Mouse (Mus musculus): ENCODE results near the gene Nckap5.

The Nckap5 gene

GRCm38 (mm10) chr1:126473044-126473443, 357.6 kb downstream of the Nckap5 start:
- no peak for DNase-seq (ENCODE audit: low read depth, low spot score)

DNA sequence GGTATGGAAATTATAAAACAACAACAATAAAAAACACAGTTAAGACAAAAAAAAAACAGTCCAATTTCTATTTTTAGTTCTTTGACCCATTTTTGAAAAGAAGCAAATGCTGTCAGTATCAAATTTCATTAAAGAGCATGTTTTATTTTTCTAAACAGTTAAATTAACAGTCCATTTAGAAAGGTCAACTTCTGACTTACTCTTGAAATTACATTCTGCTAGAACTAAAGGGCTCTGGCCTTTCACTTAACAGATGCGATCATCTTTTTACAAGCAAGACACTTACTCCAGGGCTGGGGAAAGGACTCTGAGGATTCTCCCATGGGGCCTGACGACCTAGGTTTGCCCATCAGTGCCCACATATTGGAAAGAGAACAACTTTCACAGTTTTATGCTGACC, 359.2 kb downstream of the Nckap5 start:
- no peak for DNase-seq (ENCODE audit: low read depth, low spot score)

- no peak for DNase-seq (ENCODE audit: low read depth, low spot score)
Measured at GRCm38 (mm10) chr1:126470883-126471282, 359.7 kb downstream of the Nckap5 start.

DNA sequence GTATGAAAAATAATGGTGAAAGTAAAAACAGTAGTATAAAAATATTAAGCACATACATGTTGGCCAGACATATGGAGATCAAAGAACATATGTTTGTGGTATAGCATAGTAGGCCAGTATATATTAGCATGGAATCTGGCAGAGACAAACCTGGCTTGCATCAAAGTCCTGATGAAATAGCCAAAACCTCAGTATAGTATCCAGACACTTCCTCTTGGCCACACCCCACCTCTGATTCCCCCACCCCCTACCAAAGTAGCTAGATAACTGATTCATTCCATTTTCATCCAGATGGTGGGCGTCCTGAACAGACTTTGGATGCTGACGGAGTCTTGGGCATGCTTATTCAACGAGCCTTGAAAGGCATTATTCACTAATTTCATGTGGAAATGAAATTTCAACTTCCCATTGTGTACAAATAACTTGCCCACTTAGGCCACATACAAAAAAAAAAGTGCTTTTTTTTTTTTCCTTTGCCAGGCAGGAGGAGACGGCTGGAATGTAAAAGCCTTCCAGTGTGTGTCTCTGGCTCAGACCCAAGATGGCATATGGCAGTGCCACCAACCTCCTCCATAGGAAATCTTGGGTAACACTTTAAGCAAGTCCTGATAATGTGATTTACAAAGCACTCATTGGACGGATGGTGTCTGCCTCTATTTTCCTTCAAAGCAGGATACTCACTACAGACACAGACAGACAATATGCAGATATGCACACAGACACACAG, 360.6 kb downstream of the Nckap5 start:
- no peak for DNase-seq (ENCODE audit: low read depth, low spot score)

GRCm38 (mm10) chr1:126461527-126462354, 368.9 kb downstream of the Nckap5 start:
- no peak for DNase-seq (ENCODE audit: low read depth, low spot score)

- no peak for DNase-seq (ENCODE audit: low read depth, low spot score)
Measured at GRCm38 (mm10) chr1:126457739-126458138, 372.9 kb downstream of the Nckap5 start.

DNA sequence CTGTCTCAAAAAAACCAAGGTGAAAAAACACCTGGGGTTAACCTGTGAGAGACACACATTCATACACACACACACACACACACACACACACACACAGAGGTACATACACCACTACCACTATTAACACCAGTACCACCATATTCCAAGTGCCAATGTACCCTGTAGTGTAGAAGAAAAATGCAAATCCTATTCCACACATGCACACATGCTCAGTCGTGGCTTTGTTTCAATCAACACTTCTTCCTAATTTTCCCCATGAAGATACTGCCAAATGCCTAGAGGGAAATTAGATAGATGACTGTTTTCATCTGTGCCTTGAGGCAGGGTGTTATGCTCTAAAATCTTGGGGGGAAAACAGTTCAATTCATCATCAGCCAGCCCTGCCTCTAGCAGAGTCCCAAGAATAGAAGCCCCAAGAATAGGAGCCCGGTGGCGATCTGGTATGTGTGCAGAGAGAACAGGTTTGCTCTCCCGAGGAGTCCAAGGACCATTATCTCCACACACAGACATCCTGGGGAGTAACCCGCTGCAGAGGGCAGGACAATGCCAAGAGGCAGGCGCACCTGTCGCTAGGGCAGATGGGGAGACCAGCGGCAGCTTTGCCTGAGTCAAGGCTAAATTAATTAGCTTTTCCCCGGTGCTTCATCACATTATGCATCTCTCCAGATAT, 376.0 kb downstream of the Nckap5 start:
- DNase-seq (ENCODE audit: low read depth, low spot score), result no peak

DNA sequence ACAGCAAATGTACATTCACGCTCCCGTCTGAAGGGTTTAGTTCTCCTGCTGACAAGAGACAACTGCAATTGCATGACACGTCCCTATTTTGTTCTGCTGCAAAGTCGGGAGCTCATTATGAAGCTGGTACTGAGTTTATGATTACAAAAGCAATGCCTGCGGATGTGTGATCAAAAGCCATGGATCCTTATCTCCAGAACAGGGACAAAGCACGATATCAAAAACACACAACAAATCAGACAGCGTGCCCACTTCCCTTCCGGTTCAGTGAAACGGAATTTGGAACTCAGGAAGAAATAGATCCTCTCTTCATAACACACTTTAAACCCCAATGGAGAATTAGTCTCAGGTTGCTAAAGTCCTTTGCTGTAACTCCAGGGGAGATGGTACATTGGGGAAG, 379.1 kb downstream of the Nckap5 start:
- DNase-seq (ENCODE audit: low read depth, low spot score), result no peak

DNA sequence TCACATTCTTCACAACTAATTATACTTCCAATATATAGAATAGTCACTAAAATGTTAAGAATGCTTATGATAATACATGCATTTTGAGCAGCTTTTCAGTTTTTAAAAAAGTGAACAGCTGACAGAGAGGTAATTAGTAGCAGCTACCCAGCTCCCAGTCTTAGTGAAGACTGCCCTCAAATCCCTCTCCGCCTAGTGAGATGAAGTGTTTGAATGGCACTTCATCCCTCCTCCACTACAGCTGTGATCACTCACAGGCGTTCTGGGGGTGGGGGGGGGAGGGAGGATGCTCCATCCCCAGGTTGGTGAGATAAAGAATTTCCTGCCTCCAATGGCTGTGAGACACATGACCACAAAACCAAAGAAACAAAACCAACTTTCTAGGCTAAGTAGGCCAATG, 381.2 kb downstream of the Nckap5 start:
- DNase-seq (ENCODE audit: low read depth, low spot score), result no peak

DNA sequence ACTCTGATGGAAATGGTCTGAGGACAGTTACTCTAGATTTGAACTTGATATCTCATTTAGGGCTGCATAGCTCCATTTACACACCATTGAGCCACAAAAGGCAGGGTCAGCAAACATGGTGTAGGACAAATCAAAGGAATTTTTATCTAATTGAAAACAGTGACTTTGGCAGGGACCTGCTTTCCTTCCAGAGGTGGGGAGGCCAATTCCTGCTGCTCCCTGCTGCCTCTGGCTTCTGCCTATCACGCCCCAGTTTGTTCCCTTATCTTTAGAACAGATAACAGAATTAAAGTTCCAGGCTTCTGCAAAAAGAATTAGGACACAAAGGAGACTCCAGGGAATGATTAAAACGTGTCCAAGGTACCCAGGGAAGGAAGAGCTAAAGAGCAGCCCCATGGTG, 386.7 kb downstream of the Nckap5 start:
- no peak for DNase-seq (ENCODE audit: low read depth, low spot score)

DNA sequence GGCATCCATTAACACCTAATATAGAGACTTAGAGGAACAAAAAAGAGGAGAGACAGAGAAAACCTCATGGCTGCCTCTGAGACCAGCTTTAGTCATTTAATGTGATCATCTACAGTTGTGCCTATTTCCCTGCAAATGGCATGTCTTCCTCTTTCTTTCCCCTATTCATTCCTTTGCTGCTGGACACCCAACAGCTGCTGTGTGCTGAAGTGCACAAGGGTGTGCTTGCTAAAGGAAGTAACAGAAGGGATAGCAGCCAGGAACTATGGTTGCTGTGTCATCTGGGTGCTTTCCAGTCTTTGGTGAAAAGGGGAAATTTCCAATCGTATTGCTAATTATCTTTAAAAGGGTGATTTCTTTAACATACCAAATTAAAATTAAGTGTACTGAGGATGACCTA, 387.9 kb downstream of the Nckap5 start:
- DNase-seq (ENCODE audit: low read depth, low spot score), result no peak

DNA sequence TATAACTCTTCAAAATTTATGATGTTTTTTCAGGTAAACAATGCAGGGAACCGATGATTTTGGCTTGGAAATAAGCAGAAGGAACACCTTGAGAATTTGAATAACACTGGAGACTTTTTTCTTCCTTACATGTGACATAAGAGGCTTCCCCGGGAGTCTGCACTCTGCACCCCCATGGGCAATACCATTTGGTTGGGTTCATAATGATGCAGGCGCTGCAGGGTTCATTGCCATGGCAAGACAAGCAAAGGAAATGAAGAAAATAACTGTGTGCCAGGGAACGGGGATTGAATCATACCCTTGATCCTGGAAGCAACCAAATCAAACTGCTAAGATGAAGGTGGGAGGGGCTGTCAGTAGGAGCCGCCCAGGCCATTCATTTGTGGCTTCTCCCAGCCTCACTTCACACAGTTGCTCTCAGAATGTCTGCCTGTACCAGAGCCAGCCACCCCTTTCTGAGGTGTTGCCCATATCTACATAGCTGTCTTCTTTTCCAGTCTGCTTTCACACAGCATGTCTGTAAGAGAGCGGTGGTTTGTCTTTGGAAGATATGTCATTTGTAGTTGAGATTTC, 392.5 kb downstream of the Nckap5 start:
- no peak for DNase-seq (ENCODE audit: low read depth, low spot score)

DNA sequence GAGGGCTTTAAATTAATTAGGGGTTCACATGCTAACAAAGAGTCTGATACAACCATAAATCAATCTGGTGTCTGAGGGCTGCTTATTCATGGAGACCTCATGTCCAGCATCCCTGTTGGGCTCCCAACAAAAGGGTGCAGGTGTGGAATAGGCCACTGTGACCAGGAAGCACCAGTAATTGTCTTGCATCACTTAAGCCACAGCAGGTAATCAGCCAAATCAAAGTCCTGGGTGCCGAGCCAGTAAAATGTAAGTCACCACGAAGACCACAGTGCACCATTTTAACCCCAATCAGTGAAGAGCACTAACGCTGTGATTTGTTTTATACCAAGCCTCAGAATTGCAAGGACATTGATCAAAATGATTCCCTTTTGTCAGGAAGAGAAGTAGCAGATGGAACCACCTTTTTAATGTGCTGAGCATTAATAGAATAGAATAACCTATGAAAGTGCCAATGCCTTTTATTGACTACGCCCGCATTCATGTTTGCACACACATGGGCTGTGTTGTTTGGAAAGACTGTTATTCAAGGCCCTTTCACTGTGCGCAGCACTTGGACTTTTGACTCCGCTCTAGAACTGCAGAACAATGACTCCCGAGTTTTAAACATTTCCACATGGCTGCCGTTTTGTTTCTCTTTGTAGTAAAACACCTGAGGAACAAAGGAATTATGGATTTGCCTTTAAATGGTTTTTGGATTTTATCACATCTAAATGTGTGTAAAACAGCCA, 393.5 kb downstream of the Nckap5 start:
- DNase-seq (ENCODE audit: low read depth, low spot score), result no peak

GRCm38 (mm10) chr1:126432285-126432684, 398.3 kb downstream of the Nckap5 start:
- DNase-seq (ENCODE audit: low read depth, low spot score), result peak; percentile 55

DNA sequence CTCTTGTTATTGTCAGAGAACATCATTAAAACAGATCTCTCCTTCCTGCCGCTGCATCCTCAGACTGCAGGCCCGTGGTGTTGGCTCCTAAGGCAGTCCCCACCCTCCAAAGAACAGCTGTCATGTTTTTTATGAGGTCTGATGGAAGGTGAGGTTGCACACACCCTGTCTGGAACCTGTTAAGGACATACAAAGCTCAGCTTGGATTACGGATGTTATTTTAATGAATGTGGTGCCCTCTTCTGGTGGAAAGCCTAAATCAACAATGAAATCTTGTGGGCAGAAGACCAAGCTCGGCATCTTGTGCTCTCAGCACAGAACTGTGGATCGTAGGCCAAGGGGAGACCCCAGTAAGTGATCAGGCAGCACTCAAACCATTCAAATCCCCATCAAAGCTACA, 399.0 kb downstream of the Nckap5 start:
- DNase-seq (ENCODE audit: low read depth, low spot score), result peak; percentile 85

GRCm38 (mm10) chr1:126411426-126411825, 419.2 kb downstream of the Nckap5 start:
- DNase-seq (ENCODE audit: low read depth, low spot score), result no peak

- peak; percentile 18 for DNase-seq (ENCODE audit: low read depth, low spot score)
Measured at GRCm38 (mm10) chr1:126407886-126408285, 422.7 kb downstream of the Nckap5 start.

GRCm38 (mm10) chr1:126405543-126405942, 425.1 kb downstream of the Nckap5 start:
- DNase-seq (ENCODE audit: low read depth, low spot score), result no peak

GRCm38 (mm10) chr1:126403970-126404369, 426.6 kb downstream of the Nckap5 start:
- no peak for DNase-seq (ENCODE audit: low read depth, low spot score)

GRCm38 (mm10) chr1:126391204-126391603, 439.4 kb downstream of the Nckap5 start:
- no peak for DNase-seq (ENCODE audit: low read depth, low spot score)

GRCm38 (mm10) chr1:126377339-126377980, 453.1 kb downstream of the Nckap5 start:
- DNase-seq (ENCODE audit: low read depth, low spot score), result no peak

All from A20 (cell line).